Mouse (Mus musculus): ENCODE measurements around the gene Myh14. TPM values are rescaled to one million over a fixed set of nuclear protein-coding genes. Genes with fewer than 3 reads are reported as not detected.

Myh14 gene
- total and polyA plus RNA-seq, 3 experiments, result under 0.01 to 0.08 TPM; not detected in 1

- no peaks in the 10 kb centered on the region for H3K4me1 ChIP-seq (ENCODE audit: control insufficient read depth in 1 of 2, insufficient read depth in 2 of 2, low read length in 2 of 2)
- no peaks in the 10 kb centered on the region for H3K9me3 ChIP-seq (replicated peaks; ENCODE audit: insufficient read depth, low read length)
- H3K9ac ChIP-seq (ENCODE audit: control insufficient read depth, low read depth, low read length, poor library complexity, severe bottlenecking), result no peak overlapping the region
- DNase-seq (ENCODE audit: low read depth, low spot score), result no peak
- H3K27me3 ChIP-seq (ENCODE audit: control insufficient read depth in 1 of 2, insufficient read depth in 2 of 2, low read length in 2 of 2), result no peaks in the 10 kb centered on the region
- TF ChIP-seq CHD1 (IDR thresholded peaks at IDR 0.05; ENCODE audit: low read depth, low read length), result no peak
- no peak for TF ChIP-seq EP300 (IDR thresholded peaks at IDR 0.05; ENCODE audit: low read depth in 1 of 2, low read length in 2 of 2)
- TF ChIP-seq ETS1 (IDR thresholded peaks at IDR 0.05; ENCODE audit: low read depth, low read length), result no peak
- TF ChIP-seq MAX (IDR thresholded peaks at IDR 0.05; ENCODE audit: low read length), result no peak
- no peak for TF ChIP-seq USF1 (IDR thresholded peaks at IDR 0.05; ENCODE audit: low read depth, low read length)
- no peak for TF ChIP-seq POLR2AphosphoS5 (IDR thresholded peaks at IDR 0.05; ENCODE audit: borderline replicate concordance, low read depth, low read length)
- no peak for TF ChIP-seq ZMIZ1 (IDR thresholded peaks at IDR 0.05; ENCODE audit: low read depth, low read length)
- no peak for TF ChIP-seq USF2 (IDR thresholded peaks at IDR 0.05; ENCODE audit: borderline replicate concordance in 1 of 2, insufficient read depth in 1 of 2, low read depth in 1 of 2, low read length in 2 of 2)
- H3K36me3 ChIP-seq (ENCODE audit: control insufficient read depth in 1 of 2, insufficient read depth in 2 of 2, low read length in 2 of 2), result no peaks in the 10 kb centered on the region
- H3K79me2 ChIP-seq (ENCODE audit: control insufficient read depth, insufficient read depth, low read length, poor library complexity), result no peaks in the 10 kb centered on the region
- H3K27ac ChIP-seq (ENCODE audit: control insufficient read depth, low read depth, low read length), result no peak overlapping the region
- H3K4me3 ChIP-seq (ENCODE audit: control insufficient read depth in 1 of 2, insufficient read depth in 1 of 2, low read depth in 2 of 2, low read length in 2 of 2), result no peak overlapping the region
Observed at GRCm38 (mm10) chr7:44625241-44626067, 45.2 kb downstream of the Myh14 start.

- no peaks in the 10 kb centered on the region for H3K27me3 ChIP-seq (ENCODE audit: control insufficient read depth in 1 of 2, insufficient read depth in 2 of 2, low read length in 2 of 2)
- no peaks in the 10 kb centered on the region for H3K9me3 ChIP-seq (replicated peaks; ENCODE audit: insufficient read depth, low read length)
- H3K4me3 ChIP-seq (ENCODE audit: control insufficient read depth in 1 of 2, insufficient read depth in 1 of 2, low read depth in 2 of 2, low read length in 2 of 2), result no peak overlapping the region
- H3K9ac ChIP-seq (ENCODE audit: control insufficient read depth, low read depth, low read length, poor library complexity, severe bottlenecking), result no peak overlapping the region
- H3K79me2 ChIP-seq (ENCODE audit: control insufficient read depth, insufficient read depth, low read length, poor library complexity), result no peaks in the 10 kb centered on the region
- H3K4me1 ChIP-seq (ENCODE audit: control insufficient read depth in 1 of 2, insufficient read depth in 2 of 2, low read length in 2 of 2), result no peaks in the 10 kb centered on the region
- no peak for DNase-seq (ENCODE audit: low read depth, low spot score)
- no peaks in the 10 kb centered on the region for H3K36me3 ChIP-seq (ENCODE audit: control insufficient read depth in 1 of 2, insufficient read depth in 2 of 2, low read length in 2 of 2)
- no peak for TF ChIP-seq MAZ (IDR thresholded peaks at IDR 0.05; ENCODE audit: low read depth, low read length)
- TF ChIP-seq MAFK (IDR thresholded peaks at IDR 0.05; ENCODE audit: borderline replicate concordance, low read depth, low read length), result no peak
- no peak overlapping the region for H3K27ac ChIP-seq (ENCODE audit: control insufficient read depth, low read depth, low read length)
Observed at GRCm38 (mm10) chr7:44624828-44625227, 45.8 kb downstream of the Myh14 start.

GRCm38 (mm10) chr7:44624543-44624826 lies 46.2 kb downstream of the Myh14 start:
- DNase-seq (ENCODE audit: low read depth, low spot score), result no peak
- H3K36me3 ChIP-seq (ENCODE audit: control insufficient read depth in 1 of 2, insufficient read depth in 2 of 2, low read length in 2 of 2), result no peaks in the 10 kb centered on the region
- H3K9me3 ChIP-seq (replicated peaks; ENCODE audit: insufficient read depth, low read length), result no peaks in the 10 kb centered on the region
- no peaks in the 10 kb centered on the region for H3K4me1 ChIP-seq (ENCODE audit: control insufficient read depth in 1 of 2, insufficient read depth in 2 of 2, low read length in 2 of 2)
- no peak overlapping the region for H3K4me3 ChIP-seq (ENCODE audit: control insufficient read depth in 1 of 2, insufficient read depth in 1 of 2, low read depth in 2 of 2, low read length in 2 of 2)
- no peak overlapping the region for H3K27ac ChIP-seq (ENCODE audit: control insufficient read depth, low read depth, low read length)
- no peaks in the 10 kb centered on the region for H3K79me2 ChIP-seq (ENCODE audit: control insufficient read depth, insufficient read depth, low read length, poor library complexity)
- no peaks in the 10 kb centered on the region for H3K27me3 ChIP-seq (ENCODE audit: control insufficient read depth in 1 of 2, insufficient read depth in 2 of 2, low read length in 2 of 2)
- no peak overlapping the region for H3K9ac ChIP-seq (ENCODE audit: control insufficient read depth, low read depth, low read length, poor library complexity, severe bottlenecking)
- TF ChIP-seq ELF1 (IDR thresholded peaks at IDR 0.05; ENCODE audit: low read depth, low read length), result no peak
- TF ChIP-seq POLR2A (IDR thresholded peaks at IDR 0.05; ENCODE audit: control insufficient read depth in 1 of 2, insufficient read depth in 1 of 2, low read depth in 1 of 2, low read length in 2 of 2, poor library complexity in 1 of 2), result no peak
- TF ChIP-seq GATA1 (IDR thresholded peaks at IDR 0.05; ENCODE audit: low read depth, low read length), result no peak
- TF ChIP-seq MAZ (IDR thresholded peaks at IDR 0.05; ENCODE audit: low read depth, low read length), result no peak
- TF ChIP-seq ZC3H11A (IDR thresholded peaks at IDR 0.05; ENCODE audit: low read depth, low read length), result no peak
- no peak for TF ChIP-seq POLR2AphosphoS2 (IDR thresholded peaks at IDR 0.05; ENCODE audit: low read length)
- no peak for TF ChIP-seq USF1 (IDR thresholded peaks at IDR 0.05; ENCODE audit: low read depth, low read length)
- no peak for TF ChIP-seq NELFE (IDR thresholded peaks at IDR 0.05; ENCODE audit: low read depth, low read length)
- no peak for TF ChIP-seq MYC (IDR thresholded peaks at IDR 0.05; ENCODE audit: low read depth, low read length)

All from MEL (cell line).